Mouse (Mus musculus) heart, embryonic 11.5 days (tissue): ENCODE results near the gene Fancd2os. TPM values are rescaled to one million over a fixed set of nuclear protein-coding genes. Genes with fewer than 3 reads are reported as not detected.

Experiments used
- ATAC-seq: fragments of 200-750 bp; cut with Nextera tagmentation; replicated peaks from 2 replicates; pipeline ENCODE4 v1.8.0; 2017; ENCODE audit warnings: moderate library complexity; ENCODE audit not compliant: insufficient number of reproducible peaks, low FRiP score, low TSS enrichment
- H3K27ac ChIP-seq: fragments of 300-500 bp; sonication (generic); 2 replicates; pipeline ENCODE4 v1.5.1; 2014; ENCODE audit warnings: mild to moderate bottlenecking, low read depth, low read length
- H3K27me3 ChIP-seq: fragments of 300-500 bp; sonication (generic); 2 replicates; pipeline ENCODE4 v1.6.1; 2014; ENCODE audit warnings: mild to moderate bottlenecking, low read length, mixed read lengths; ENCODE audit not compliant: control insufficient read depth, insufficient read depth
- H3K36me3 ChIP-seq: fragments of 300-500 bp; sonication (generic); 2 replicates; pipeline ENCODE4 v1.6.1; 2014; ENCODE audit warnings: mild to moderate bottlenecking, low read length, moderate library complexity, mixed read lengths; ENCODE audit not compliant: control insufficient read depth, insufficient read depth
- H3K4me1 ChIP-seq: fragments of 300-500 bp; sonication (generic); 2 replicates; pipeline ENCODE4 v1.6.1; 2014; ENCODE audit warnings: low read length; ENCODE audit not compliant: control insufficient read depth, insufficient read depth
- H3K4me2 ChIP-seq: fragments of 300-500 bp; sonication (generic); 2 replicates; pipeline ENCODE4 v1.6.1; 2014; ENCODE audit warnings: mild to moderate bottlenecking, moderate library complexity
- H3K4me3 ChIP-seq: fragments of 300-500 bp; sonication (generic); 2 replicates; pipeline ENCODE4 v1.5.1; 2014; ENCODE audit warnings: low read depth, low read length
- H3K9ac ChIP-seq: fragments of 300-500 bp; sonication (generic); 2 replicates; pipeline ENCODE4 v1.6.1; 2014; ENCODE audit warnings: mild to moderate bottlenecking, low read depth, low read length, moderate library complexity
- H3K9me3 ChIP-seq: fragments of 300-500 bp; sonication (generic); replicated peaks from 2 replicates; pipeline ENCODE4 v1.6.1; 2016; ENCODE audit warnings: low read length; ENCODE audit not compliant: control insufficient read depth
- WGBS: fragments of 180-500 bp; shearing (Covaris S2); extraction: QIAGEN DNeasy Blood & Tissue Kit; methylation state at CpG from one replicate; pipeline ENCODE4 v1.1.7; 2014; ENCODE audit not compliant: insufficient replicate concordance; 5-methylcytosine and 5-hydroxymethylcytosine counted together
- polyA plus RNA-seq: library from polyadenylated mRNA; unstranded; fragments of >200 nt; fragmentation: Nextera tagmentation; extraction: Ambion mirVana; gene quantifications from 2 replicates; pipeline ENCODE4 v1.2.1, GENCODE M21; 2014

Gene Fancd2os
- 0.41 and 0.57 TPM in 2 replicates for polyA plus RNA-seq

DNA sequence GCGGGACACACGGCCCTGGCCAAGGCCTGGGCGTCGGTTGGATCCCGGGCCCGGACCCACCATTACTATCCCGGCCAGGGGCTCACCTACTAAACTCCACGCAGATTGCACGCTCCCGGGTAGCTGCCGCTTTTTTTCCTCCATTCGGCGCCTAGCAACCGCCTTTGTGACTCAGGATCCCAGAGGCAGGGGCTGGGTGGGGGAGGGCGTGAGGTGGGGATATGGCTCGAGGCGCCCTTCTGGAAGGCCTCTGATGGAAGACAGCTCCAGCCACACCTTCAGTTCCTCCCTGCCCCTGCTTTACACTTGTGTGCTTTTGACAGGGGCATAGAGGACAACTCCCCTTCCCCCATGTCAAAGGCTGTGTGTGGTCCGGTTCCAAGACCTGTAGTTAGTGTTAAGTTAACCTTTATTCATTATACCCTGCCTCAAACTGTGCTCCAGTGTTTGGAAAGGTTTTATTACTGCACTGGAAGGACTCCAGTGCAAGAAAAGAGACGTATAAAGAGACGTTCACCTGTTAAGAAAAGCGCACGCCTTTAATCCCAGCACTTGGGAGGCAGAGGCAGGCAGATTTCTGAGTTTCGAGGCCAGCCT, at the start of gene Fancd2os:
TSS of gene Fancd2os (minus strand) at position 173 of the 597 bp plus-strand sequence.
- Histone ChIP-seq H3K9me3 (no peaks in the 10 kb centered on the region), H3K4me3 (no peak within 1 kb of the TSS), H3K27ac (no peak within 1 kb of the TSS), H3K9ac (no peak within 1 kb of the TSS), H3K4me2 (no peak within 1 kb of the TSS), H3K36me3 (no peaks in the 10 kb centered on the region; the same call in 1 of the 2 replicates), H3K27me3 (no peaks in the 10 kb centered on the region), H3K4me1 (0 out of 2 replicates have a peak, but pooled peaks cover 3% of the 10 kb centered on the region)
- 47% methylated on average over 23 of the region's 23 CpGs for WGBS
- no peak for ATAC-seq

DNA sequence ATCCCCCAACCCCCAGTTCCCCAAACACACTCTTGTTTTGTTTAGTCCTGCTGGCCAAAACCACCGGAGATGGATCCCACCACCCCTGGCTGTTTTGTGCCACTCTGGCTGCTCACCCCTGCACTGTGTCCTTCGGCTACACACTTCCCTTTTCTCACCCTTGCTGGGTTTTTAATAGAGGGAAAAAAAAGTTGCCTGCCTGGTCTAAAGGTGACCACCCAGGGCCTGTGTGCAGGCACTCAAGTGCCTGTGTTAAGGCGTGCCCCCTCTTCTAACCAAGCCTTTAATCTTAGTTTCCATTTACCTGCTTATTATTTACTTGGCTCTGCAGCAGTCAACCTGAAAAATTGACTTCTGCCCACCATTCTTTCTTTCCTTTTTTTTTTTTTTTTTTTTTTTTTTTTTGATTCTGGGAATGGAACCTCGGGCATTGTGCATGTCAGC, 49.7 kb upstream of the Fancd2os start:
- Histone ChIP-seq H3K27ac (no peak overlapping the region), H3K4me3 (no peak overlapping the region), H3K9me3 (no peaks in the 10 kb centered on the region), H3K36me3 (no peaks in the 10 kb centered on the region), H3K4me1 (no peaks in the 10 kb centered on the region), H3K27me3 (no peaks in the 10 kb centered on the region), H3K4me2 (no peak overlapping the region), H3K9ac (no peak overlapping the region)
- ATAC-seq, result no peak
- 76% methylated on average over 4 of the region's 4 CpGs for WGBS

DNA sequence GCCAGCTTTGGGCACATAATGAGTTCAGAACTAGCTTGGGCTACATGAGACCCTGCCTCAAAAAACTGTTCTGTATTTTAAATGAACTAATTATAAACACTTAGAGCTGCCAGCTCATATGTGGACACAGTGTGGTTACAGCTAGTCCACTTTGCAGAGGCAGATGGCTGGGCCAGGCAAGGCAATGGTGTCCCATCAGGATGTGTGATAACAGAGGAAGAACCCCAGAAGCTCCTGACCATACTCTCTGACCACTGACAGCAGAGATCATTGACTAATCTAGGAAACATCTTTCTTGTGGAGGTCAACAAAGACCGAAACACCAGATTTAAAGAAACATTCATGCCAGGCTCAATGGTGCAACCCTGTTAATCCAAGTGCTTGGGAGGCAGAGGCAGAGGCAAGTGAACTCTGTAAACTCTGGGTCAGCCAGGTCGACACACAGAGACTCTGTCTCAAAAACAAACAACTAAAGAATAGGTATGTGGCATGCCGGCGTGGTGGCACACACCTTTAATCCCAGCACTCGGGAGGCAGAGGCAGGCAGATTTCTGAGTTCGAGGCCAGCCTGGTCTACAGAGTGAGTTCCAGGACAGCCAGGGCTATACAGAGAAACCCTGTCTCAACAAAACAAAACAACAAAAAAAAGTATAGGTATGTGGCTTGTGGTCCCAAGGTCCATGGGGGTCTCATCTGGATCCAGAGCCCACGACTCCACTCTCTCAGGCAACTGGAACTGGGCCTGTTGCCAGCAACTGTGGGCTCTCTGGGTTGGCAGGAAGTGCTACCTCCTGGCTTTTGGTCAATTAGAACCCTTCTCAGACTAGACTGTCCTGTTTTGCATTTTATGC, 49.1 kb upstream of the Fancd2os start:
- Histone ChIP-seq H3K27ac (no peak overlapping the region), H3K9me3 (no peaks in the 10 kb centered on the region), H3K4me2 (no peak overlapping the region), H3K9ac (no peak overlapping the region), H3K4me3 (no peak overlapping the region), H3K4me1 (no peaks in the 10 kb centered on the region), H3K36me3 (no peaks in the 10 kb centered on the region), H3K27me3 (no peaks in the 10 kb centered on the region)
- 80% methylated on average over 7 of the region's 7 CpGs for WGBS
- ATAC-seq, result no peak

DNA sequence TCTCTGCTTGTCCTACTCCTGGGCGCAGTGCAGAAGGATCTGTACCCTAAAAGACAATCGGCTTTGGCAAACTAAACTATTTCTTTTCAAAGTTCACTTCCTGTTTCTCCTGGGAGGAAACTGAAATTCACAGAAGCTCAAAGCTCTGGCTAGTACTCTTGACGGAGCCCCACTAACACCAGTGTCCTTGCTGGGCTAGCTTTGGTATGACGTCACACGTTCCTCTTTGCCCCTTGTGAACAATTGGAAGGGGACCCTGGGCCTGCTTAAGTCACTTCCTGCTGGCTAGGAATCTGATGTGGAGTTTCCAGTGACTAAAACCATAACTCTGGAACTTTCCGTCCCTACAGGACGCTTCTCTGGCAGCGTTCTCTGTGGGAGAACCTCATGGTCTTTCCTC, 44.3 kb upstream of the Fancd2os start:
- WGBS, result 67% methylated on average over 8 of the region's 8 CpGs
- ATAC-seq, result no peak
- 0 out of 2 replicates have a peak overlapping the region, but pooled peaks have one; percentile 18 for H3K27ac ChIP-seq

DNA sequence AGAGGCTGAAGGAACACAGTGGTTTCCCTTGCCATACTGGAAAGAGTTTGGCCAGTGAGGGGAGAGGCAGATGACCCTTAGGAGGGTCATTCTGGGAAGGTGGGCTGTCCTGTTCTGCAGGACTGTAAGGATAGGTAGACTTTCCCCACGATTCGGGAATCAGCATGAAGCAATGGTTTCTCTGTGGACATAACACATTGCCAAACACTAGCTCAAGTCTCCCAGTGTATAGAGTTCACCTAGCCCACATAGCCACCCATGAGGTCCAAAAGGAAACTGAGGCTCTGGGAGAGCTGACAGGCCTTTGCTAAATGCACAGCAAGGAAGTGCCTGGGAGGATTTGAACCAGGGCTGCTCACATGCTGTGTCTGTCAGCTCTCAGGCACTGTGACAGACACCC, 43.5 kb upstream of the Fancd2os start:
- Histone ChIP-seq H3K9ac (no peak overlapping the region), H3K27me3 (no peaks in the 10 kb centered on the region), H3K36me3 (no peaks in the 10 kb centered on the region), H3K4me1 (no peaks in the 10 kb centered on the region), H3K4me3 (no peak overlapping the region), H3K27ac (no peak overlapping the region), H3K9me3 (no peaks in the 10 kb centered on the region), H3K4me2 (no peak overlapping the region)
- WGBS, result 85% methylated on average over 2 of the region's 2 CpGs
- ATAC-seq, result no peak

More for the DNA sequence above, 44.3 kb upstream of the Fancd2os start:
- H3K4me1 ChIP-seq, result no peaks in the 10 kb centered on the region
- H3K4me2 ChIP-seq, result no peak overlapping the region
- H3K9me3 ChIP-seq, result no peaks in the 10 kb centered on the region
- H3K4me3 ChIP-seq, result no peak overlapping the region
- H3K36me3 ChIP-seq, result no peaks in the 10 kb centered on the region
- no peak overlapping the region for H3K9ac ChIP-seq
- no peaks in the 10 kb centered on the region for H3K27me3 ChIP-seq

DNA sequence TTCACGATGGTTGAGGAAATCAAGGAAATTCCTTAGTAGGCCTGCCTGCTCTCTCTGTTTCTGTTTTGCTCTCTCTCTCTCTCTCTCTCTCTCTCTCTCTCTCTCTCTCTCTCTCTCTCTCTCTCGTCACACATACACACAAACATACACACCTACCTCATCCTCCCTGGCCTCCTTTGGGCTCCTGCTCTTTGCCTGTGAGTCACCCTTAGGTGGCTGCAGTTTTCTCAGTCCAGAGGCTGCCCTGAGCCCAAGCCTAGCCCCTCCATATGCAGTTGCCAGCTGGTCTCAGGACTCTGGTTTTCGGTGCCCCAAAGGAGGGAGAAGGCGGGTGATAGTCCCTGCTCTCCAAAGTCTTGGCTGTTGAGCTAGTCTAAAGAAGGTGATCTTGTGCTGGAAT, 42.5 kb upstream of the Fancd2os start:
- ATAC-seq, result no peak
- Histone ChIP-seq H3K27me3 (no peaks in the 10 kb centered on the region), H3K9ac (no peak overlapping the region), H3K27ac (no peak overlapping the region), H3K36me3 (no peaks in the 10 kb centered on the region), H3K4me2 (no peak overlapping the region), H3K4me1 (no peaks in the 10 kb centered on the region; the same call in 1 of the 2 replicates), H3K9me3 (no peaks in the 10 kb centered on the region), H3K4me3 (no peak overlapping the region)
- 68% methylated on average over 4 of the region's 4 CpGs for whole genome bisulfite sequencing

DNA sequence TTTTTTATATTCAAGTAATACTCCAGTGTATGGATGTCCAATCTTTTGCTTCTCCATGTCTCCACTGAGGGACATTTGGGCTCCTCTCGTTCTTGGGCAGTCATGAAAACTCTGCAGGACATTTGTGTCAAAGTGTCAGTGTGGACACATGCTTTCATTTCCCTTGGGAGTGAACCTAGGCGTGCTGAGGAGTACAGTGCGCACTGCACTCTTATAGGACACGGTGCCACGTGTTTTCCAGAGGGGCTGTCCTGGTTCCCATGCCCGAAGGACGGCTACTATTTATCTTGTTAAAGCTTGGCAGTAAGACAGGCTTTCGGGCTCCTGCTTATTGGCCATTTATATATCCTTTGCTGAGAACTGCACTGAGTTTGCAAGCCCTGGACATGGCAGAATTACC, 42.1 kb upstream of the Fancd2os start:
- Histone ChIP-seq H3K9me3 (no peaks in the 10 kb centered on the region), H3K27me3 (no peaks in the 10 kb centered on the region), H3K9ac (no peak overlapping the region), H3K4me1 (no peaks in the 10 kb centered on the region; the same call in 1 of the 2 replicates), H3K27ac (no peak overlapping the region), H3K4me3 (no peak overlapping the region), H3K4me2 (no peak overlapping the region), H3K36me3 (no peaks in the 10 kb centered on the region)
- ATAC-seq, result no peak
- 79% methylated on average over 8 of the region's 8 CpGs for WGBS

DNA sequence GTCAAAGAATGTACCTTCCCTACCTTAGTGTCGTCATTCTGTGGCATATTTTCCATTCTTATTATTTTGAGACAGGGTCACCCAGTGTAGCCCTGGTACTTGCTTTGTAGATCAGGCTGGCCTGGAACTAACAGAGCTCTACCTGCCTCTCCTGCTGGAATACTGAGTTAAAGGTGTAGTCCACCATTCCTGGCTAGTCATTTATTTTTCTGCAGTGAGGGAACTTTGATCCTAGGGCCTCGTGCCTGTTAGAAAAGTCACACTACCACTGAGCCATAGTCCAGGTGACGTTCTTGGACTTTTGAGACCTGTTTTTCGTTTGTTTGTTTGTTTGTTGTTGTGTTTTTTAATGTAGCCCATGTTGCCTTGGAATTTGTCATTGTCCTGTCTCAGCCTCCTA, 38.7 kb upstream of the Fancd2os start:
- no peak overlapping the region for H3K9ac ChIP-seq
- H3K9me3 ChIP-seq, result no peaks in the 10 kb centered on the region
- no peaks in the 10 kb centered on the region for H3K36me3 ChIP-seq
- no peak overlapping the region for H3K4me3 ChIP-seq
- H3K4me1 ChIP-seq, result no peaks in the 10 kb centered on the region; the same call in 1 of the 2 replicates
- H3K4me2 ChIP-seq, result no peak overlapping the region
- H3K27me3 ChIP-seq, result no peaks in the 10 kb centered on the region
- no peak for ATAC-seq
- 75% methylated on average over 4 of the region's 4 CpGs for WGBS
- no peak overlapping the region for H3K27ac ChIP-seq
